Mouse (Mus musculus) fibroblast of lung, adult 2 months (primary cell): ENCODE measurements at regions not wholly inside any gene's neighbourhood (a gene's known extent, or its start where the extent isn't known, plus 50 kb on each side); places are given as distances from the start of the nearest gene placed in this dataset.

Source experiments
- DNase-seq: peaks from one replicate; pipeline ENCODE4 v3.0.0-alpha.2; 2011; ENCODE audit warnings: low read depth

DNA sequence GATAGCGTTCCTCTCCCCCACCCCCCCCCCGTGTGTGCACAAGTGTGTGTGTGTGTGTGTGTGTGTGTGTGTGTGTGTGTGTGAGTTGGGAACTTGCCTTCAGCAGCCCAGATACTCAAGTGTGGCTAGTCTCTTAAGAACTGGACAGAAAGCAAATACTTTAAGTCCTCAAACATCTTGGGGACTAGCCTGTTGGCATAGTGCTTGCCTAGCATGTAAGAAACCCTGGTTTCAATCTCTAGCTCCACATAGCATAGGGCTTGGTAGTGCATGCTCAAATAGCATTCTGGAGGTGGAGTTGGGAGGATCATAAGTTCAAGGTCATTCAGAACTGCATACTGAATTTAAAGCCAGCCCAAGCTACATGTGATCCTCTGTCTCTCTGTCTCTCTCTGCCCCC lies 117.5 kb upstream of the Btg1 start:
- no peak for DNase-seq

DNA sequence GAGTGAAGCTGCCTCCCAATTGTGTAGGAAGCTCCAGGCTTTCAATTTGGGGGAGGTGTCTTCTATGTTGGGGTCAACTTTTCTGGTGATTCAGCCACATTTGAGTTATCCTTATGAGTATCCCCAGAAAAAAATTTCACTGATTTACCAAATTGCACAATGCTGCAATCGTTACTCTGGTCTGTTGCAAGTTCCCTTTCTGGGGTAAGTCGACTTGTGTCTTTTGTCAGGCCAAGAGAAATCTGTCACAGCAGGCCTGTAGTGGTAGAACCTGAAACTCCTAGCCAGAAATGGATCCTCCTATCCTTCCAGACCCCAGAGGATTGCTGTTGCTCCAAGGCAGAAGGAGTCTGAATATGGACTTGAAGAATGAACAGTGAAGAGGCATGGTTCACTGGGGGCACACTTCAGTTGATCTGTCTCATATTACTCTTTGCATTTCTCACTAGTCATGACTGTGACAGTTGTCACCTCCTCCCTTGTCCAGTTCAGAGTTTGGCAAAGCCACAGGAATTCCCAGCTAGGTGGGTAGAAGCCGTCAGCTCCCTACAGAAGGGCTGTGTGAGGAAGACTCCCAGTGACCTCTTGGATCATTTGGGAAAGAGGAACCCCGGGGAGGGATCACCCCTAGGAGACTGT lies 114.6 kb upstream of the Btg1 start:
- no peak for DNase-seq

DNA sequence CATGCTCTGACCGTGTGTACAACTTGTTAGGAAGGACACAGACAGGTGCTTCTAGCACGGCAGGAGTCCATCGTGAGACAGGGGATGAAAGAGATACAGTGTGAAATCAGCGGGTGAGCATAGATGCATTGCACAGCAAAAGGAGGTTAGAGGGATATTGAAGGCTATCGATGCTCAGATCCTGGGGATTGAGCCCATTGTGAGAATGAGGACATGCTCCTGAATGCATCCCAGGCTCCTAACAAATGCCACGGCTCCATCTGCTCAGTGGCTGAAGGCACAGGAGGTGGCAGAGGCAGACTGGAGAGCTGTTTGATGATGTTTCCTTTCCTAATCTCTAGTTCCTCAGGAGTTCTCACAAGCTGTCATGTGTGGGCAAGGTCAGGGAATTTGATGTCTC lies 114.1 kb upstream of the Btg1 start:
- DNase-seq: no peak

DNA sequence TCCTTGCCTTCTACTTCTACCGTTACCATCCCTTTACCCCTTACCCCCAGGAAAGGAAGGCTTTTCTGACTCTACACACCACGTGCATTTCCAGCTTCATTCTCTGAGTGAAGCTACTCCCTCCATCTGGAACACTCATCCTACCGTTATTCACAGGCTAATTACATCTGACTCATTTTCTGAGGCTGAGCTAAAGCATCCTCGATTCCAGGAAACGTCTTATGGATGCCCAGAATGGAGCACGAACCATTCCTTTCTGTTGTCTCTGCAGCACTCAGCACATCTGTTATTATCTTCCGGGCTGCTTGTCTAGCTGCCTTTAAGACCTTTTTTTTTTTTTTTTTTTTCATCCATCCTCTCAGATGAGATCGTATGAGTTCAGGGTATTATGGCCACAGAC lies 112.5 kb upstream of the Btg1 start:
- DNase-seq: no peak

DNA sequence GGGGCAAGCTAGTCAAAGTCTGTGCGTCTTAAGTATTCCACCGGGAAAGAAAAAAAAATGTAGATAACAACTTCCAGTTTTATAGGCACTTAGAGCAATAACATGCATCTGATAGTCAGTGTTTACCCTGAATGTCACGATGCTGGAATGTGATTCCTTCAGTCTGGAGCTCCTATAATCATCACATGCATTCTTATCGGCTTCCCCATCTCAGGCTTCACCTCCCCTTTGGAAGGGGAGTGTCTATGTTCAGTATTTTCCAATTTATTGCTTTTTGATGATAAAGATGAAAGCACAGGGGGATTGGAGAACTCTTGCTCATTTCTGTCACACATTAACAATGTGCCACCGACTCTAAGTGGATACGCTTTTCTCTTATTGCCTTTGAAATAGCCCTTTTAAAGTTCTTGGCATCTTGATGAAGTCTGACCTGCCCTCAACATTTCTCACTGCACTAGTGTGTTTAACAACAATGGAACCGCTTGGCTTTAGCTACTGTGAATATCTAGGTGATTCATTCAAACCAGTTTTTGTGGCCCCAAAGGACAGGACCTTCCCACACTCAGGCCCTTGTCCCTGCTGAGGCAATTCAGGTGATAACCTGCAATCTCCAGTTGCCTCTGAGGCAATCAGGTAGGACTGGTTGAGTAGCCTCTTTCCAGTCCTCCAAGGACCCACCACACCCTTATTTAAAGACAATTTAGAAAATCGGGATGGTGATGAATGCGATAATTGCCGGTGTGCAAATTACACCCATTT lies 101.5 kb upstream of the Btg1 start:
- no peak for DNase-seq

DNA sequence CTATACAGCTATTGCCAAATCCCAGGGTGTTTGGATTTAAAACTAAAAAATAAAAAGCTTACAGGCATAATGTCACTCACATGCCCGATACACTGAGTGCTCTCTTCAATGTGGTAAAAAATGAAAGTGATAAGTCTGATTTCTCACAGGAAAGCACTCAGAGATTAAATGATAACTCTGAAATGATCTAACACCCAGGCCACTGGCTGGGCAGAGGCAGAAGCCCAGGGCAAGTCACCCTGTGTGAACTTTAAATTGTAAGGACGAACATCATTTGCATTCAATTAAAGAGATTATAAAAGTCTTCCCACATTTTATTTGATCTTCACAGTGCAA lies 100.9 kb upstream of the Btg1 start:
- no peak for DNase-seq

DNA sequence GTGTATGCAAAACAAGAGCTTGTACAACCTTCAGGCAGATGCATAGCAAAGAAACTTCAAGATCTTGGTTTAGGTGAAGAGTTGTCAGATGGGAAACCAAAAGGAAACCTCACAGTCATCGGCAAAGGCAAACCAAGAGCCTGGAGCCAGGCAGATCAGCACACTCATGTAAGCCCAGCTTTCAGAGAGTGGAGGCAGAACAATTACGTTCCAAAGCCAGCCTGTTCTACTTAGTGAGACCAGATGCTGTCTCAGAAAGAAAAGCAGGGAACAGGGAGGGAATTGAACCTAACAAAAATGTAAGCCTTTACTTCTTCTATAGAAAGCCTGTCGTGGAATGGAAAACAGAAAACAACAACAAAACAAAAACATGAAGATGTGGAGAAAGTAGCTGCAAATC lies 97.4 kb upstream of the Btg1 start:
- no peak for DNase-seq

DNA sequence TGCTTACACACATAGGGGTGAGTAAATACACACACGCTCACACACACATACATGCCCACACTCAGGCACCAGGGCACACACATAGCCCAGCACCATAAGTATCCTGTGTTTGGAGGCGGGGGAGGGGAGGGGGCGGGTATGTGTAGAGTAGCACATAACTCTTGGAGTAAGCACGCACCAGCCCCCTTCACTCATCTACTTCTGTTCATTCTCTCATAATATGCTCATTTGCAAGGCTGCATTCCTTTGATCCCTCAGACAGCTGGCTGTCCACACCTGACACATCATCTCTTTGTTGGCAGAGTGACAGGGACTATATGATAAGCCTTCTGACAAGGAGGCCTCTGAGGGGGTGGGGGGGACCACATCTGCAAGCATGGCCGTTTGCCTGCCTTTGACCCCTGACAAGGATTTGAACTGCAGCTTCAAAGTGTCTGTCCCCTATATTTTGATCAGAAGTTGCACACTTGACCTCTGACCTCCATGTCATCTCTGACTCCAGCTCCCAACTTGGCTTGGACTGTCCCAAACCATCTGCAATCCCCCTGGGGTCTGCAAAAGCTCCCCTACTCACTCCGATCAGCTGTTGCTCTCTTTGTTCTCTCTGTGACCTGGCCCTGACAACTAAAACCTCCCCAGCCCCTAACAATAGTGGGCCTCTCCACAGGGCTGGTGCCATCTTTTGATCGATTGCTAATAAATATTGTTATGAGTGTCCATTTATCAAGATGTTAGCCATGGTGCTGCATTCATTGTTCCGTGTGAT lies 95.6 kb upstream of the Btg1 start:
- no peak for DNase-seq

DNA sequence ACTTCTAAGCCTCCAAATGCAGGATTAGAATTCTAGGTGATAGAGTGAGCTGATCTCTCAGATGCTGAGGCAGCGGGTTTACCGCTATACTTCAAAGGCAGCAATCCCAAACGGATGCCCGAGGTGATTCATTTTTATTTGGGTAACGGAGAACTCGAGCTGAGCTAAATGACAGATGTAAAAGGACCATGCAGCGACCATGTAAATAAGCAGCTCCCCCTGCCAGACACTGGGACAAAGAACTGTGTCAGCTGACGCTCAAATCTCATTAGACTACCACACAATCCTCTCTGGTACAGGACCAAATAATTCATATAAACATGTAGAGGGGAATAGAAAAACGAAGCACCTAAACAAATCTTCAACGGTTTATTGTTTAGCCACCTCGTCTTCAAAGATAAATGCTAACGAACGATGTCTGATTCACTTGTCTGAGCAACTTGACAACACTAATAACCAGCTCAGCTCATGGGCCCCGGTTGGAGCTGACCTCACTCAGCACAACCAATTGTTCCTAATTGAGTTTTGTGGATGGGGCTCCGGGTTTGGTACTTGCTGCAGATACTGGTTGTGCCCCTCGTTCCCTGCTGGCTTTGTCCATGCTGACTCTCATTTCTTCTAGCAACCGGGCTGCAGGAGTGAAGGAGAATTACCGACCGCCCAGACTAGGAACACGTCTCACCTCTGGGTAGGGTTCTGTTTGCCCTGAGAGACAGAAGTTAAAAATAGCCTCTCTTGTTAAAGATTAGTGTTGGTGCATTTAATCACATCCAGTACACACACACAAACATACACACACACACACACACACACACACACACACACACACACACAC lies 92.6 kb upstream of the Btg1 start:
- no peak for DNase-seq

DNA sequence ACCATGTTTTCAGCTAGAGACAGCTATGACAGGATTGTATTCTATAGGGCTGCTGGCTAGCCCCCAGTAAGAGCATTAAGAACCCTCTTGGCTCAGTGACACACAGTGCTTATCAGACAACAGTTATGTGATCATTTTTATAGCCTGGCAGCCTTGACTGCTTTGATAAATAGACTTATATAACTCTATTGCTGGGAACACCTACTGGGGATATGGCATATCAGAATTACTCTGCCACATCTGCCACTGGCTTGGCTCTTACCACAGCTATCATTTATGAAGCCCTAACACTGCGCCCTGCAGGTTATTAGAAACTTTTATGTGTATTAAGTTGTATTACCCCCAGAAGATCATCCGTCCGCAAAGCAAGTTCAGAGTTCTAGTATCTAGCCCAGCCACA lies 88.9 kb upstream of the Btg1 start:
- no peak for DNase-seq

DNA sequence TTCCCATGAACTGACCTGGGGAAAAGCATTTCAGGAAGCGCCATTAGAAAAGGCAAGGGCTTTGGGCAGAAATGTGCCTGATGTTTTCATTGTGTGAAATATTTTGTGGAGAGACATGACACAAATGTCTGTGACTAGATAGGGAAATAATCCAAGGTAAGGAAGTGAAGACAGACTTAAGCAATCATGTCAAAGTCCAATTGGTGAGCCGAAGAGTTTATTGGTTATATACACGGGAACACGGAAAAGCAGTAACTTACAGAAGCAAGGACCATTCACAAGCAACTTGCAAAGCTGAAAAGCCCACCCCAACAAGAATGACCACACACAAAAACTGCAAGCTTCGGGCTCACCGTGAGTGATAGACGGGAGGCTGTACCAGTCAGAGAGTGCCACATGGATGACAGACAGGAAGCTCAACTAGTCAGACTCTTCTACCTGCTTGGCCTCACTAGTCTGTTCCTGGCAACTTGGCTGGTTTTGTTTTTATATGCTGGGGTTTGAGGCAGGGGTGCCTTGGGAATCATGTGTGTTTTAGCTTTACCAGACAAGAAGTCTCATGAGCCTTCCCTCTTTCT lies 82.2 kb upstream of the Btg1 start:
- DNase-seq: no peak

DNA sequence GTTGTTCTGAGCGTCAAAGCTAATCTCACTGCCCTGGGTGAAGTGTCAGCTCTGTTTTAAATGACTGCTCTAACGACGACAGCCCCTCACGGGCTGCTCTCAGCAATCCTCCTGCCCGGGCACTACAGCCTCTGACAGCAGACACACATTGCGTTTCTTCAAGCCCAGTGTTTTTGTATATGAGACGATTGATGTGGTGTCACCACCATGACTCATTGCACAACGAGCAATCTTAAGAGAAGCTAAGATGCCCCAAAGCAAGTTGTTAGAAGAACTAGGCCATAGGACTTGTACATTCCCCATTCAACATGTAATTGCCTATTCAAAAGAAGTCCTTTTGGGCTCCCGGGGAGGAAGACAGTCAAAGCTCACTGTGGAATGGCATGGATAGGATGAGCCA lies 81.3 kb upstream of the Btg1 start:
- no peak for DNase-seq

DNA sequence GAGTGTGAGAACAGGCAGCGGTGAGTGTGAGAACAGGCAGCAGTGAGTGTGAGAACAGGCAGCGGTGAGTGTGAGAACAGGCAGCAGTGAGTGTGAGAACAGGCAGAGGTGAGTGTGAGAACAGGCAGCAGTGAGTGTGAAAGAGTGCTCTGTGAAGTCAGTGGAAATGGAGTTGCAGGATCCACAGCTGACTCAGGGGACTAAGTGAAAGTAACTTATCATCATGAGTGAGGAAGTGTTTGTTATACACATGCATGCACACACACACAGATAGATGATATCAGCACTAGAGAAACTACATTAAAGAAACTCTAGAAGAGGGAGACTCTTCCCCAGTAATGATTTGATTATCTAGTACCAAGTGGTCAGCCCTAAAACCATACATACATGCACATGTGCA lies 76.0 kb upstream of the Btg1 start:
- DNase-seq: no peak

DNA sequence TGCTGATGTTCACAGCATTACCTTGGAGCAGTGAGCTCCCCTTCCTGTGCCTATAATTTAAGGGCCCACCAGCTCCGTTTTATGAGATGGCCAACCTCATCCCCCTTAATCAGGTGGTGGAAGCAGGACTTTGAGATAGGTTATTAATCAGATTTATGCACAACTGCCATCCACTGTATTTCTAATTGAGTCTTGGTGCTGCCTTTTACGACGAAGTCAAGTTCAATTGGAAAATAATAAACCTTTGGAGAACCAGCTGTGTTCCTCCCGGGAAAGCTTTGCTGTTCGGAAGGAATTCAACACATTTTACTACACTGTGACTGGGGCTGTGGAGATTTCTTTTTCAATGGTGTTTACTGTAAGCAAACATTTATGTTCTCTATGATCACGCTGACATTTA lies 71.5 kb upstream of the Btg1 start:
- DNase-seq: no peak

DNA sequence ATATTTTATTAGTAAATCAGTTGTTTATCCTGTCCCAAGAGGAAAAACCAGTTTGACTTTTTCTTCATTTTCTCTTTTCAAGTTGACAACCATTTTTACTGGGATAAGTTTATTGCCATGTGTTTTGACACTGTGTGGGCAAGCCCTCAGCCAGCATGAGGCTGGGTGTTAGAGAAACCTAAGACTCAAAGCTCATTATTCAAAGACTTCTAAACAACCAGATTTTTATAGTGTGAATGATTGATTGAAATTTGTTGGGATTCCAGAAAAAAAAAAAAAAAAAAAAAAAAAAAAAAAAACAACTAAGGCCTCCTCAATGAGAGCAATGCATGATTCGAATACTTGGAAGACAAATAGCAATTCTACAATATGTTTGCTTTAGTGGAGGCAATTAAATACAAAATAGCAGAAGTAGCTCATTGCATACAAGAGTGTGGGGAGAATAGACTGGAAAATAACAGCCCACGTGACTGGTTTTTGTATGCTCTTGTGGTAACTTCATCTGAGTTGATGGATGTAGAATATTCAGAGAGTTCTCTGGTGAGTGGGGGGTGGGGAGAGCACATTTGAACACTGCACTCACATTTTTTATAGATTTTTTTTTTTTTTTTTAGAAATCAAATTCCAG lies 70.9 kb upstream of the Btg1 start:
- DNase-seq: no peak

DNA sequence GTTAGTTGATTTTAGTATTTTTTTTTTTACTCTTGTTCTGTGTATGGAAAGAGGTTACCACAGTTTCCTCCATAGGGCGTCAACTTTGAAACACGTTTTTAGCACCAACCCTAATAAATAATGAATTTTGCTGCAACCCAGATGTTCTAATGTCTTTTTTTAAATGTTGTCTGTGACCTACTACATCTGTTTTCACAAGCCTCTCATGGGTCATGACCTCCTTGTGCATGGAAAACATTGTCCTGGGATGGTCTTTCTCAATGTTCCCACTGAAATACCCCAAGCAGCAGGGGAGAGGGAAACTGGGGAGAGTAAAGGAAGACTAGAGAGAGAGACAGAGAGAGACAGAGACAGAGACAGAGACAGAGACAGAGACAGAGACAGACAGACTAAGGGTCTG lies 67.2 kb upstream of the Btg1 start:
- DNase-seq: no peak

DNA sequence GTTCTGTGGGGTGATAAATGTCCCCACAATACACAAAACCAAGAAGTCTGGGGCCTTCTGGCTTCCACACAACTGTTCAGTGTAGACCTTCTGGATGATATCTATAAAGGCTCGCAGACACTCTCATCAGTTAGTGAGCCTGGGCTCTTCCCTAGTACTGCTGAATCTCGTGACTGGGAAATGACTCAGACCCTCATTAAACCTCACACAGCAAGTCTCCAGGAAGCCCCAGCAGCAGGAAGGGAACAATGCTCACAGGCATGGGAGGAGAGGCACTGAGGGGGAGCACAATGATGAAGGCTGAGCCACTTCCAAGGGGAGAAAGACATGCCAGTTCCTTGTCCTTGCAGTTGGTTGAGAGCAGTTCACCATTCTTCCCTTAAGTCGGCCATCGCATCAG lies 66.5 kb upstream of the Btg1 start:
- no peak for DNase-seq

DNA sequence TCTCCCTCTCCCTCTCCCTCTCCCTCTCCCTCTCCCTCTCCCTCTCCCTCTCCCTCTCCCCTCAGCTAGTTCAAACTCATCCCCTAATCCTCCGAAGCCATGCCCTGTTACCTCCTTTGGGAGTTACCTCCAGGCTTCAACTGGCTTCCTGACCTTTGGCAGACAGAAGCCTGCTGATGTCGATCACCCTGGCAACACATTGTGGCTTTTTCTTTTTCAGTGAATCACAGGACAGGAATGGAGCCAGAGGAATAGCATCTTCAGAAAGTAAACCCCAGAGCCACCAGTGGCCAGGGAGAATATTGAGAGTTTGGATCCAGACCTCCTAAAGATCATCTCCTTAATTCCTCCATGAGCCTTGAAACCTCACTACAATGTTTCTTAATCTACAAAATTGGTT lies 59.5 kb upstream of the Btg1 start:
- DNase-seq: peak; percentile 16

DNA sequence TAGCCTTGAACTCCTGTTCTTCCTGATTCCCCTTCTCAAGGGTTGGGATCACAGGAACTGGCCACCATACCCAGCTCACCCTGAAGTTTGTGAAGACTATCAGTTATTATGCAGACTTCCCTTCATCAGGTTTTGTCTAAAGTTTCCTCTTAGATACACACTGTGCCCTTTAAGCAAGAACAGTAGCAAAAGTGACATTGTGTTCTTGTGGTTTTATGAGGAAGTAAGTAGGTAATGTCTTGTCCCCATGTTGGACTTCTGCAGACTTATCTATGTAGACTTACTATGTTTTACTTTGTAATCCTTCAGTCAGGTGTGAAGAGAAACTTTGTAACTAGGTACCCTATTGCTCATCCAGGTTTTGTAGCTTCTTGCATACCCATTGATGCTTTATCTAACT lies 51.5 kb upstream of the Btg1 start:
- no peak for DNase-seq
